Mouse (Mus musculus) embryo, embryonic 10 days (tissue): ENCODE results near the gene Tmcc3.
A peak's percentile ranks its signal among the peaks of the same experiment; 100 is the strongest.

Experiments
- DNase-seq: peaks from one replicate; pipeline ENCODE4 v3.0.0-alpha.2; 2015; ENCODE audit warnings: low spot score

The Tmcc3 gene

GRCm38 (mm10) chr10:94311511-94312006 lies at the start of gene Tmcc3:
TSS of gene Tmcc3 (plus strand) at chr10:94311949.
- DNase-seq: peak; percentile 42

- no peak for DNase-seq
Observed at GRCm38 (mm10) chr10:94262646-94263045, 49.1 kb upstream of the Tmcc3 start.

- no peak for DNase-seq
Observed at GRCm38 (mm10) chr10:94263211-94263610, 48.5 kb upstream of the Tmcc3 start.

- DNase-seq: no peak
Observed at GRCm38 (mm10) chr10:94265656-94266542, 45.9 kb upstream of the Tmcc3 start.

GRCm38 (mm10) chr10:94275321-94275720 lies 36.4 kb upstream of the Tmcc3 start:
- DNase-seq: peak; percentile 28

- no peak for DNase-seq
Observed at GRCm38 (mm10) chr10:94276511-94276910, 35.2 kb upstream of the Tmcc3 start.

- DNase-seq: no peak
Observed at GRCm38 (mm10) chr10:94282179-94282578, 29.6 kb upstream of the Tmcc3 start.

GRCm38 (mm10) chr10:94282797-94283196 lies 29.0 kb upstream of the Tmcc3 start:
- DNase-seq: no peak

GRCm38 (mm10) chr10:94294437-94294836 lies 17.3 kb upstream of the Tmcc3 start:
- DNase-seq: no peak

- peak; percentile 61 for DNase-seq
Observed at GRCm38 (mm10) chr10:94294933-94295750, 16.6 kb upstream of the Tmcc3 start.

GRCm38 (mm10) chr10:94295923-94296605 lies 15.7 kb upstream of the Tmcc3 start:
- no peak for DNase-seq

- DNase-seq: no peak
Observed at GRCm38 (mm10) chr10:94298471-94298870, 13.3 kb upstream of the Tmcc3 start, which contains the start of gene Gm4792. TSS of gene Gm4792 (minus strand) at chr10:94298703.

- DNase-seq: no peak
Observed at GRCm38 (mm10) chr10:94299301-94299700, 12.4 kb upstream of the Tmcc3 start.

- no peak for DNase-seq
Observed at GRCm38 (mm10) chr10:94304064-94304657, 7.6 kb upstream of the Tmcc3 start.

- peak; percentile 80 for DNase-seq
Observed at GRCm38 (mm10) chr10:94305526-94305925, 6.2 kb upstream of the Tmcc3 start.

- no peak for DNase-seq
Observed at GRCm38 (mm10) chr10:94310499-94311267, 1.1 kb upstream of the Tmcc3 start.

GRCm38 (mm10) chr10:94312007-94312715 lies 412 bp downstream of the Tmcc3 start:
- DNase-seq: peak; percentile 35

- no peak for DNase-seq
Observed at GRCm38 (mm10) chr10:94313146-94313545, 1.4 kb downstream of the Tmcc3 start.

- no peak for DNase-seq
Observed at GRCm38 (mm10) chr10:94318574-94318973, 6.8 kb downstream of the Tmcc3 start.

- no peak for DNase-seq
Observed at GRCm38 (mm10) chr10:94329962-94330361, 18.2 kb downstream of the Tmcc3 start.
